Mouse (Mus musculus) heart, embryonic 13.5 days (tissue): ENCODE data around the gene Dll3. TPM values are rescaled to one million over a fixed set of nuclear protein-coding genes. Genes with fewer than 3 reads are reported as not detected.

Experiments
- ATAC-seq: fragments of 200-750 bp; cut with Nextera tagmentation; 2 replicates; pipeline ENCODE4 v1.8.0; 2017; ENCODE audit warnings: moderate TSS enrichment; ENCODE audit not compliant: insufficient number of reproducible peaks, low FRiP score, low TSS enrichment; ENCODE audit errors: extremely low read depth
- H3K27ac ChIP-seq: fragments of 300-500 bp; sonication (generic); replicated peaks from 2 replicates; pipeline ENCODE4 v1.5.1; 2015; ENCODE audit warnings: moderate library complexity, mild to moderate bottlenecking, inconsistent platforms
- H3K27me3 ChIP-seq: fragments of 300-500 bp; sonication (generic); replicated peaks from 2 replicates; pipeline ENCODE4 v1.6.1; 2015; ENCODE audit warnings: mild to moderate bottlenecking, inconsistent platforms
- H3K36me3 ChIP-seq: fragments of 300-500 bp; sonication (generic); 2 replicates; pipeline ENCODE4 v1.6.1; 2015; ENCODE audit warnings: mild to moderate bottlenecking, inconsistent platforms
- H3K4me1 ChIP-seq: fragments of 300-500 bp; sonication (generic); 2 replicates; pipeline ENCODE4 v1.6.1; 2015; ENCODE audit warnings: inconsistent platforms
- H3K4me2 ChIP-seq: fragments of 300-500 bp; sonication (generic); 2 replicates; pipeline ENCODE4 v1.6.1; 2015; ENCODE audit warnings: inconsistent platforms, mild to moderate bottlenecking, moderate library complexity
- H3K4me3 ChIP-seq: fragments of 300-500 bp; sonication (generic); 2 replicates; pipeline ENCODE4 v1.5.1; 2015; ENCODE audit warnings: moderate library complexity, mild to moderate bottlenecking, inconsistent platforms
- H3K9ac ChIP-seq: fragments of 300-500 bp; sonication (generic); 2 replicates; pipeline ENCODE4 v1.6.1; 2015; ENCODE audit warnings: inconsistent platforms, mild to moderate bottlenecking, moderate library complexity
- H3K9me3 ChIP-seq: fragments of 300-500 bp; sonication (generic); 2 replicates; pipeline ENCODE4 v1.6.1; 2016; ENCODE audit warnings: inconsistent platforms
- WGBS: fragments of 180-500 bp; shearing (Covaris S2); methylation state at CpG from one replicate; pipeline ENCODE4 v1.1.7; 2015; ENCODE audit warnings: mixed read lengths; 5-methylcytosine and 5-hydroxymethylcytosine counted together
- polyA plus RNA-seq: library from polyadenylated mRNA; unstranded; fragments of >200 nt; fragmentation: Nextera tagmentation; extraction: Ambion mirVana; gene quantifications from 2 replicates; pipeline ENCODE4 v1.2.1, GENCODE M21; 2015

The Dll3 gene
- polyA plus RNA-seq, 1 experiment from 2014 or later = 0.05 TPM

DNA sequence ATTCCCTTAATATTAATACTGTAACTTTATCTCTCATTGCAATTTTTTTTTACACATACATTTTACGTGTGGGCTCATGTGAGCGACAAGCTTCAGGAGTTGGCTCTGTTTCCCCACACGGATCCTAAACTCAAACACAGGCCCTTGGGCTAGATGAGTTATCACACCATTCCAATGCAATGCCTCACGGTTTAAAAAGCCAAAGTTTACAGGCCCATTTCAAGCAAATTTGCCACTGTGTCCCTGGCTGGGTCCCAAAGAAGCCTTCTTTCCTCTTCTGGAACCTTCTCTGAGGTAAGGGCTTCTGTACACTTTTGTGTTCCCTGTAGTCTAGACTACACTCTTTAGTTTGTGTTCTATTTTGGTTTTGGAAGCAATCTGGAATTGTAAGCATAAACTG lies 32.5 kb upstream of the Dll3 start:
- no peak overlapping the region for H3K4me2 ChIP-seq
- H3K36me3 ChIP-seq = peaks cover 46% of the 10 kb centered on the region
- peaks cover 19% of the 10 kb centered on the region for H3K4me1 ChIP-seq
- no peaks in the 10 kb centered on the region for H3K27me3 ChIP-seq
- no peak overlapping the region for H3K4me3 ChIP-seq
- H3K9ac ChIP-seq = no peak overlapping the region
- no peak for ATAC-seq
- H3K9me3 ChIP-seq = no peaks in the 10 kb centered on the region
- H3K27ac ChIP-seq = no peak overlapping the region
- 85% methylated on average over 4 of the region's 4 CpGs for whole genome bisulfite sequencing

DNA sequence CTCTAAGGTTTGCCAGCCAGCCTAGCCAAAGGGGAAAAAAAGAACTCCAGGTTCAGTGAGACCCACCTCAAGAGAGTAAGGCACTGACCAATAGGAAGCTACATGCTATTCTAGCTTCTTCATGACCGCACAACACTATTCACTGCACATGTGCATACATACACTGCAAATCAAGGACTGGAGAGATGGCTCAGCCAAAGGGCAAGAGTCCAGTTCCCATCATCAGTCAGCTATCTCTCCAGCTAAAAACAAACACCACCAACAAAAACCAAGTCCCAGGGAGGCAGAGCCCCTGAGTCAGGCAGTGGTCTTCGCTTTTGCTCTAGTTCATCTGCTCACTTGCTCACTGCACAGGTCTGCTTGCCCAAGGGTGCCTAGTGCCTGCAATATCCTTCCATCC lies 26.2 kb upstream of the Dll3 start:
- 98% methylated on average over 2 of the region's 2 CpGs for whole genome bisulfite sequencing
- no peak overlapping the region for H3K4me2 ChIP-seq
- H3K9me3 ChIP-seq = no peaks in the 10 kb centered on the region
- no peak for ATAC-seq
- no peaks in the 10 kb centered on the region for H3K4me1 ChIP-seq
- no peak overlapping the region for H3K27ac ChIP-seq
- H3K27me3 ChIP-seq = no peaks in the 10 kb centered on the region
- no peak overlapping the region for H3K4me3 ChIP-seq
- H3K9ac ChIP-seq = no peak overlapping the region
- H3K36me3 ChIP-seq = peaks cover 85% of the 10 kb centered on the region

DNA sequence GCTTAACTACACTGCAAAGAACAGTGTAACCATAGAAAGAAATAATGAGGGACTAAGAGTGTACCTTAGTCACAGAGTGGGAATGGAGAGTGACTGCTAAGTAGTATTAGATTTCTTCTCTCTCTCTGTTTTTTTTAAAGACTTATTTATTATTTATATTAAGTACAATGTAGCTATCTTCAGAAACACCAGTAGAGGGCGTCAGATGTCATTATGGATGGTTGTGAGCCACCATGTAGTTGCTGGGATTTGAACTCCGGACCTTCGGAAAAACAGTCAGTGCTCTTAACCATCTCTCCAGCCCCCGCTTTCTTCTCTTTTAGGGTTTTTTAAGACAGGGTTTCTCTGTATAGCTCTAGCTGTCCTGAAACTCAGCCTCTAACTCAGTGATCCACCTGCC lies 24.4 kb upstream of the Dll3 start:
- no peak overlapping the region for H3K4me2 ChIP-seq
- no peak overlapping the region for H3K9ac ChIP-seq
- H3K9me3 ChIP-seq = no peaks in the 10 kb centered on the region
- no peak overlapping the region for H3K27ac ChIP-seq
- 76% methylated on average over 4 of the region's 4 CpGs for WGBS
- no peaks in the 10 kb centered on the region for H3K4me1 ChIP-seq
- ATAC-seq = no peak
- peaks cover 100% of the 10 kb centered on the region for H3K36me3 ChIP-seq
- no peaks in the 10 kb centered on the region for H3K27me3 ChIP-seq
- H3K4me3 ChIP-seq = no peak overlapping the region

GRCm38 (mm10) chr7:28325293-28325692 lies 23.3 kb upstream of the Dll3 start:
- no peak for ATAC-seq
- H3K27ac ChIP-seq = no peak overlapping the region
- peaks cover 100% of the 10 kb centered on the region for H3K36me3 ChIP-seq
- no peaks in the 10 kb centered on the region for H3K4me1 ChIP-seq
- H3K9me3 ChIP-seq = no peaks in the 10 kb centered on the region
- no peak overlapping the region for H3K9ac ChIP-seq
- no peak overlapping the region for H3K4me2 ChIP-seq
- 94% methylated on average over 8 of the region's 8 CpGs for WGBS
- H3K27me3 ChIP-seq = no peaks in the 10 kb centered on the region
- no peak overlapping the region for H3K4me3 ChIP-seq

DNA sequence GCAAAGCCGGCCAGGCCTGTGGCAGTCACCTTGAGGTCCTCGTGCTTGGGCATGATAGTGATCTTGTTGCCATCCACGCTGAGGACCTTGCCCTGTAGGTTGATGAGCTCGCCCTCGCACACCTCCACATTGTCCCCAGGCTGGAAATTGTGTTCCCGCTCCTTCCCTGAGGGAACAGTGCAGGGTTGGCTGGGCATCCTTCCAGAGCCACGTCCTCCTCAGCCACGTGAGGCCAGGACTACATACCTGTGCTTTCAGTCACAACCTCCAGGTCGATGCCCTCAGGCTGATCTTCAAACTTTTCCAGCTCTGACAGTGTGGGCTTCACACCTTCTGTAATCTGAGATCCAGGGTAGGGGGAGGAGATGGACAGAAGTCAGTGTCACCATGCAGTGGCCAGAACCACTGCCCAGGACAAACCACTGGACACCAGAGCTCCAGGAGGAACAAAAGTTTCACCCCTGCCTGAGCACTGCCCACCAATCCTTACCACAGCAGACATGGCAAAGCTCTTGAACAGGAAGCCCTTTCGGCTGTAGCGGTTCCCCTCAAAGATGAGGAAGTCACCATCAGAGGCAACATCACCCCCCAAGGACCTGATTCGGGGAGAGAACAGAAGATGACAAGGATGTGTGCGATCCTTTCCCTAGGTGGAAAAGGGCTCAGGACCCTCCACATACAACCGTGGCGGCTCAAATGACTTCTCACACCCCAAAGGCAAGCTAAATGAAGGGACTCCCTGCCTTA lies 20.1 kb upstream of the Dll3 start:
- no peaks in the 10 kb centered on the region for H3K4me1 ChIP-seq
- H3K27ac ChIP-seq = no peak overlapping the region
- H3K4me2 ChIP-seq = no peak overlapping the region
- no peaks in the 10 kb centered on the region for H3K9me3 ChIP-seq
- H3K4me3 ChIP-seq = no peak overlapping the region
- no peaks in the 10 kb centered on the region for H3K27me3 ChIP-seq
- 90% methylated on average over 15 of the region's 15 CpGs for WGBS
- H3K36me3 ChIP-seq = peaks cover 100% of the 10 kb centered on the region
- no peak overlapping the region for H3K9ac ChIP-seq
- no peak for ATAC-seq

GRCm38 (mm10) chr7:28318714-28319113 lies 16.7 kb upstream of the Dll3 start:
- no peak for ATAC-seq
- WGBS = 87% methylated on average over 17 of the region's 17 CpGs
- Histone ChIP-seq H3K9me3 (no peaks in the 10 kb centered on the region), H3K36me3 (peaks cover 99% of the 10 kb centered on the region), H3K27me3 (no peaks in the 10 kb centered on the region), H3K27ac (no peak overlapping the region), H3K4me2 (no peak overlapping the region), H3K4me1 (no peaks in the 10 kb centered on the region), H3K4me3 (no peak overlapping the region), H3K9ac (no peak overlapping the region)

DNA sequence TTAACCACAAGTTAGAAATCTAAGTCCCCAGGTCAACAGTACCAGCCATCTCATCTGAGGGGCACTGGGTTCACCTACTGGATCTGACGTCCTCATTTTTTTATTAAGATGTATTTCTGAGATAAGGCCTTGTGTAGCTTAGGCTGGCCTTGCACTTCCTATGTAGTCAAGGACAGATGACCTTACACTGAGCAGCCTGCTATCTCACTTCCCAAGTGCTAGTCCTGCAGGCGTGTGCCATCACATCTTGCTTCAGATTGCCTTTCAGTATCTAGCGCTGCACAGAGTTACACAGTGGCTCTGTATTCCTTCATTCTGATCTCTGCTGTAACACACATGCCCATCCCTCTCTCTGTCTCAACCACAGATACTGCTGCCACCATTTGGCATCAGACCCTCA lies 16.0 kb upstream of the Dll3 start:
- WGBS = 81% methylated on average over 3 of the region's 3 CpGs
- ATAC-seq = no peak
- Histone ChIP-seq H3K9me3 (no peaks in the 10 kb centered on the region), H3K4me1 (no peaks in the 10 kb centered on the region), H3K27ac (no peak overlapping the region), H3K36me3 (peaks cover 92% of the 10 kb centered on the region), H3K4me2 (no peak overlapping the region), H3K4me3 (no peak overlapping the region), H3K9ac (no peak overlapping the region), H3K27me3 (no peaks in the 10 kb centered on the region)

DNA sequence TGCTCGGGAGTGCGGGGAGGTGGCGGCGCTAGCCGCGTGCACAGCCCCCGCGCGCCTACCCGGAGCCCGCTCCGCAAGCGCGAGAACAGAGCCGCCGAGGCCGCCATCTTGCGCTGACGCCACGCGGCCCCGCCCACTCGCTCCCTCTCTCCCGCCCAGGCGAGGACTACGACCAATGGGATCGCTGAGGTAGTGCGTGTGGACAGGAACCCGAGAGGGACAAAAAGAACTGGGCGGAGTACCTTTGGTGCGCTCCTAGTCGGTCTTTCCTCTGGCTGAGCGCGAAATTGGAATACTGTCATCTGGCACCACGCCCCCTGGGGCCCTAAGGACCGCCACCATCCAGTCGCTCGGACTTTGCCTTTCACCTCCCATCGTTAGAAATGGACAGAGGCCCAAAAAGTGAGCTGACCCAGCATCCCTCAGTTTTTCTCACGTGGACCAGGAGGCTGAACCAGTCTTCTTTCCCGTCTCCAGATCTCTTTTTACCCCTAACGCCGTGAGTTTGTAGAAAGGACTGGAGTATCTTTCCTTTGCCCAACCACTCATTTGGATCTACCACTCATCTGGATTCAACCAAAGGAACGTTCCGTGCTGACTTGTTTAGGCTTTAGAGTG lies 10.0 kb upstream of the Dll3 start, which contains the start of gene Timm50:
TSS of gene Timm50 (minus strand) at position 147 of the 618 bp plus-strand sequence.
- peak within 1 kb of the TSS; percentile 93 for H3K4me3 ChIP-seq
- peak; percentile 92 for ATAC-seq
- peak within 1 kb of the TSS; percentile 57 for H3K27ac ChIP-seq
- H3K4me1 ChIP-seq = peaks cover 19% of the 10 kb centered on the region
- no peaks in the 10 kb centered on the region for H3K27me3 ChIP-seq
- peak within 1 kb of the TSS; percentile 92 for H3K4me2 ChIP-seq
- H3K9ac ChIP-seq = peak within 1 kb of the TSS; percentile 92
- H3K36me3 ChIP-seq = peaks cover 67% of the 10 kb centered on the region
- under 1% methylated on average over 43 of the region's 45 CpGs for WGBS
- no peaks in the 10 kb centered on the region for H3K9me3 ChIP-seq

- ATAC-seq = peak; percentile 27; the same call in 1 of the 2 replicates
- peaks cover 19% of the 10 kb centered on the region for H3K4me1 ChIP-seq
- peaks cover 67% of the 10 kb centered on the region for H3K36me3 ChIP-seq
- peak overlapping the region; percentile 92 for H3K9ac ChIP-seq
- H3K4me2 ChIP-seq = peak overlapping the region; percentile 92
- H3K27me3 ChIP-seq = no peaks in the 10 kb centered on the region
- H3K9me3 ChIP-seq = no peaks in the 10 kb centered on the region
- H3K4me3 ChIP-seq = peak overlapping the region; percentile 93
- WGBS = 4% methylated on average over 35 of the region's 35 CpGs
- peak overlapping the region; percentile 57 for H3K27ac ChIP-seq
These were observed 9.3 kb upstream of the Dll3 start for GRCm38 (mm10) chr7:28311151-28311925.

GRCm38 (mm10) chr7:28309737-28310136 lies 7.7 kb upstream of the Dll3 start:
- no peak overlapping the region for H3K9ac ChIP-seq
- WGBS = 61% methylated on average over 9 of the region's 9 CpGs
- no peak for ATAC-seq
- H3K36me3 ChIP-seq = peaks cover 67% of the 10 kb centered on the region
- no peak overlapping the region for H3K27ac ChIP-seq
- H3K4me3 ChIP-seq = no peak overlapping the region
- H3K4me1 ChIP-seq = peaks cover 19% of the 10 kb centered on the region
- no peaks in the 10 kb centered on the region for H3K27me3 ChIP-seq
- no peak overlapping the region for H3K4me2 ChIP-seq
- no peaks in the 10 kb centered on the region for H3K9me3 ChIP-seq

GRCm38 (mm10) chr7:28306216-28306615 lies 4.2 kb upstream of the Dll3 start:
- Histone ChIP-seq H3K4me1 (peaks cover 24% of the 10 kb centered on the region), H3K9me3 (no peaks in the 10 kb centered on the region), H3K36me3 (peaks cover 59% of the 10 kb centered on the region), H3K4me2 (no peak overlapping the region), H3K27me3 (peaks cover 26% of the 10 kb centered on the region), H3K9ac (no peak overlapping the region), H3K4me3 (no peak overlapping the region), H3K27ac (no peak overlapping the region)
- WGBS = 78% methylated on average over 8 of the region's 8 CpGs
- ATAC-seq = no peak
